In the genomic region with DNA sequence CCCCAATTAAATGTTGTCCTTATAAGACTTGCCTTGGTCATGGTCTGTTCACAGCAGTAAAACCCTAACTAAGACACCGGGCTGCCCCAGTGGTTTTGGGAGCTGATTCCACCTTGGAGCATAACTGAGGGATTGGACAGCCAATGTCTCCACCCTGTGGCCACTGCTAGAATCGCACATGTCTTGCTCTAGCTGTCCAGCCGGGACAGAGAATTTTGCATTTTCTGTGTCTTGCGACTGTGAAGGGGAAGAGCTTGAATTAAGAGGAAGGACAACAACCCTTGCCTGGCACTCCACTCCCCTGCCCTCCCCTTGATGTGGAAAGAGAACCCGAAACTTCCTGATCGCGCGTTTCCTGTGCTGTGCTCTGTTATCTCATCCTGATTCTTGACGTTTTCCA, we compare ENCODE assay signal across 8 mouse cellular contexts. TPM values are rescaled to one million over a fixed set of nuclear protein-coding genes. Genes with fewer than 3 reads are reported as not detected.
A peak's percentile ranks its signal among the peaks of the same experiment; 100 is the strongest.
DNase-seq lines count a peak whose midpoint lies in the region; ATAC-seq and TF ChIP-seq lines count a peak whose summit lies in the region.

No protein-coding gene starts in this region.

- no peak for TF ChIP-seq EP300 in heart, postnatal 0 days (IDR thresholded peaks at IDR 0.05; ENCODE audit: low read depth)

- H3K9ac ChIP-seq in heart, postnatal 0 days (replicated peaks; ENCODE audit: low read depth, low read length) = no peak overlapping the region
- no peak overlapping the region for H3K9ac ChIP-seq in lung, embryonic 16.5 days (ENCODE audit: low read length)

- no peaks in the 10 kb centered on the region for H3K27me3 ChIP-seq in heart, postnatal 0 days (ENCODE audit: control insufficient read depth, insufficient read depth, low read length)
- H3K27me3 ChIP-seq in lung, embryonic 16.5 days (ENCODE audit: control insufficient read depth, insufficient read depth, low read depth, low read length) = no peaks in the 10 kb centered on the region

- H3K4me1 ChIP-seq in bone marrow macrophage, adult 2 months (ENCODE audit: control insufficient read depth, insufficient read depth, low read length) = peaks cover 58% of the 10 kb centered on the region
- H3K4me1 ChIP-seq in heart, postnatal 0 days (ENCODE audit: control insufficient read depth, insufficient read depth) = peaks cover 10% of the 10 kb centered on the region; the same call in 1 of the 2 replicates
- H3K4me1 ChIP-seq in lung, embryonic 16.5 days (replicated peaks; ENCODE audit: control insufficient read depth, insufficient read depth, low read length) = no peaks in the 10 kb centered on the region

- 8% methylated on average over 9 of the region's 9 CpGs for WGBS in heart, postnatal 0 days
- WGBS in lung, embryonic 16.5 days = 7% methylated on average over 9 of the region's 9 CpGs

- DNase-seq in CD8-positive naive resting alpha-beta T cell, adult 2 months (ENCODE audit: low read depth in 2 of 2, low spot score in 2 of 2) = peak; percentile 26 to 40
- DNase-seq in heart, postnatal 0 days (ENCODE audit: low spot score) = peak; percentile 73
- peak; percentile 63 to 84 for DNase-seq in layer of hippocampus, adult 2 months (ENCODE audit: low spot score in 2 of 2)
- DNase-seq in ovary, postnatal 14 days (ENCODE audit: low spot score) = peak; percentile 66
- DNase-seq in thymus, postnatal 25 days = peak; percentile 36

- H3K9me3 ChIP-seq in heart, postnatal 0 days (replicated peaks; ENCODE audit: control insufficient read depth, low read length) = no peaks in the 10 kb centered on the region
- H3K9me3 ChIP-seq in lung, embryonic 16.5 days (ENCODE audit: control insufficient read depth, low read length) = no peaks in the 10 kb centered on the region

- no peaks in the 10 kb centered on the region for H3K36me3 ChIP-seq in heart, postnatal 0 days (replicated peaks; ENCODE audit: control insufficient read depth, insufficient read depth, low read length)
- H3K36me3 ChIP-seq in lung, embryonic 16.5 days (ENCODE audit: control insufficient read depth, insufficient read depth, low read length) = no peaks in the 10 kb centered on the region

- peak overlapping the region; percentile 96 for H3K27ac ChIP-seq in bone marrow macrophage, adult 2 months (ENCODE audit: insufficient read depth, low read depth, low read length)
- no peak overlapping the region for H3K27ac ChIP-seq in heart, postnatal 0 days (ENCODE audit: low read depth)
- no peak overlapping the region for H3K27ac ChIP-seq in layer of hippocampus, adult 2 months
- H3K27ac ChIP-seq in lung, embryonic 16.5 days (ENCODE audit: low read length) = no peak overlapping the region

- no peak overlapping the region for H3K4me3 ChIP-seq in bone marrow macrophage, adult 2 months (ENCODE audit: insufficient read depth, low read length)
- no peak overlapping the region for H3K4me3 ChIP-seq in heart, postnatal 0 days (ENCODE audit: low read depth, low read length)
- H3K4me3 ChIP-seq in layer of hippocampus, adult 2 months = no peak overlapping the region
- no peak overlapping the region for H3K4me3 ChIP-seq in lung, embryonic 16.5 days (ENCODE audit: low read length)

- TF ChIP-seq CTCF in bone marrow macrophage, adult 2 months (IDR thresholded peaks at IDR 0.05; ENCODE audit: low read depth, low read length) = peak; percentile 75
- peak; percentile 87 for TF ChIP-seq CTCF in heart, postnatal 0 days (IDR thresholded peaks at IDR 0.05; ENCODE audit: low read depth)
- peak; percentile 88 for TF ChIP-seq CTCF in layer of hippocampus, adult 2 months (conservative IDR thresholded peaks at IDR 0.05)

- ATAC-seq in erythroid progenitor cell, adult 5-6 weeks (replicated peaks; ENCODE audit: low FRiP score, poor library complexity, severe bottlenecking) = 0 out of 2 replicates have a peak, but pooled peaks have one; percentile 43
- ATAC-seq in heart, postnatal 0 days (ENCODE audit: insufficient read depth, low read depth) = peak; percentile 47
- peak; percentile 67 for ATAC-seq in lung, embryonic 16.5 days (ENCODE audit: low read depth)

- H3K4me2 ChIP-seq in heart, postnatal 0 days (ENCODE audit: low read depth, low read length) = no peak overlapping the region
- no peak overlapping the region for H3K4me2 ChIP-seq in lung, embryonic 16.5 days (ENCODE audit: low read depth, low read length)

- TF ChIP-seq POLR2A in bone marrow macrophage, adult 2 months (IDR thresholded peaks at IDR 0.05; ENCODE audit: borderline replicate concordance, low read depth, low read length) = no peak

RNA-seq across cellular contexts. Expression of gene Cd300lb, which starts 21.3 kb away (rescaled TPM):
- 194 and 220 TPM in 2 replicates for polyA plus RNA-seq in bone marrow macrophage, adult 2 months (2012; ENCODE audit: insufficient read depth, insufficient read length, missing spikeins)
- 5.0 and 10.1 TPM in 2 replicates for total RNA-seq in erythroid progenitor cell, adult 5-6 weeks (2015; ENCODE audit: low replicate concordance)
- total RNA-seq in erythroid progenitor cell, adult 5-6 weeks (2017; ENCODE audit: low replicate concordance) = 1.8 and 2.3 TPM in 2 replicates
- not detected in 2 replicates for total RNA-seq in heart, postnatal 0 days (2014; rRNA removed; ENCODE audit: low replicate concordance)
- polyA plus RNA-seq in heart, postnatal 0 days (2015; fragmentation: Nextera tagmentation; extraction: Ambion mirVana) = 0.33 and 0.37 TPM in 2 replicates
- under 1 TPM in 1 of 2 experiments, not detected in 1; 0.12 TPM for total RNA-seq in layer of hippocampus, adult 2 months (2021)
- 0.47 and 0.53 TPM in 2 replicates for polyA plus RNA-seq in lung, embryonic 16.5 days (2015; fragmentation: Nextera tagmentation; extraction: Ambion mirVana)

RNA-seq across cellular contexts. Expression of gene Cd300a, which starts 23.0 kb away (rescaled TPM):
- polyA plus RNA-seq in bone marrow macrophage, adult 2 months (2012; ENCODE audit: insufficient read depth, insufficient read length, missing spikeins) = 202 and 239 TPM in 2 replicates
- 2.1 and 4.3 TPM in 2 replicates for total RNA-seq in erythroid progenitor cell, adult 5-6 weeks (2015; ENCODE audit: low replicate concordance)
- 2.9 and 6.0 TPM in 2 replicates for total RNA-seq in erythroid progenitor cell, adult 5-6 weeks (2017; ENCODE audit: low replicate concordance)
- 0.35 TPM in 1 of 2 replicates, not detected in the other for total RNA-seq in heart, postnatal 0 days (2014; rRNA removed; ENCODE audit: low replicate concordance)
- 0.92 and 0.97 TPM in 2 replicates for polyA plus RNA-seq in heart, postnatal 0 days (2015; fragmentation: Nextera tagmentation; extraction: Ambion mirVana)
- under 1 TPM; 0.36 to 0.42 TPM for total RNA-seq in layer of hippocampus, adult 2 months (2021)
- 1.4 and 1.7 TPM in 2 replicates for polyA plus RNA-seq in lung, embryonic 16.5 days (2015; fragmentation: Nextera tagmentation; extraction: Ambion mirVana)

RNA-seq across cellular contexts. Expression of gene Cd300c, which starts 56.1 kb away (rescaled TPM):
- 1.5 and 1.7 TPM in 2 replicates for polyA plus RNA-seq in bone marrow macrophage, adult 2 months (2012; ENCODE audit: insufficient read depth, insufficient read length, missing spikeins)
- total RNA-seq in erythroid progenitor cell, adult 5-6 weeks (2015; ENCODE audit: low replicate concordance) = not detected in 2 replicates
- total RNA-seq in erythroid progenitor cell, adult 5-6 weeks (2017; ENCODE audit: low replicate concordance) = not detected in 2 replicates
- not detected in 2 replicates for total RNA-seq in heart, postnatal 0 days (2014; rRNA removed; ENCODE audit: low replicate concordance)
- not detected in 2 replicates for polyA plus RNA-seq in heart, postnatal 0 days (2015; fragmentation: Nextera tagmentation; extraction: Ambion mirVana)
- not detected for total RNA-seq in layer of hippocampus, adult 2 months (2021)
- not detected in 2 replicates for polyA plus RNA-seq in lung, embryonic 16.5 days (2015; fragmentation: Nextera tagmentation; extraction: Ambion mirVana)
